Mouse (Mus musculus) G1E (cell line): ENCODE measurements around the gene Kcnc4. TPM values are rescaled to one million over a fixed set of nuclear protein-coding genes. Genes with fewer than 3 reads are reported as not detected.

Experiments used
- ATAC-seq: 2 replicates; pipeline ENCODE4 v1.8.0; 2016; ENCODE audit warnings: mild to moderate bottlenecking; ENCODE audit not compliant: insufficient number of reproducible peaks, poor library complexity, low FRiP score, severe bottlenecking; ENCODE audit errors: extremely low read depth
- DNase-seq: peaks from one replicate; pipeline ENCODE4 v3.0.0; 2012; ENCODE audit warnings: low spot score
- H3K27me3 ChIP-seq: 2 replicates; pipeline ENCODE4 v1.6.1; 2012; ENCODE audit warnings: mild to moderate bottlenecking, low read length, inconsistent platforms; ENCODE audit not compliant: insufficient read depth
- H3K36me3 ChIP-seq: replicated peaks from 2 replicates; pipeline ENCODE3; 2012; ENCODE audit warnings: mild to moderate bottlenecking, inconsistent platforms
- H3K4me1 ChIP-seq: 2 replicates; pipeline ENCODE4 v1.6.1; 2012; ENCODE audit warnings: low read depth, low read length, inconsistent platforms, mixed read lengths; ENCODE audit not compliant: insufficient read depth
- H3K4me3 ChIP-seq: 2 replicates; pipeline ENCODE4 v1.5.1; 2012; ENCODE audit warnings: low read depth, mild to moderate bottlenecking, inconsistent platforms, low read length, moderate library complexity, mixed read lengths
- H3K9me3 ChIP-seq: replicated peaks from 2 replicates; pipeline ENCODE4 v1.6.1; 2012; ENCODE audit warnings: inconsistent platforms
- CTCF ChIP-seq: IDR thresholded peaks from 2 replicates; pipeline ENCODE4 v1.5.1; 2012; ENCODE audit warnings: low read depth, low read length, inconsistent platforms, mixed read lengths
- GATA1 ChIP-seq: IDR thresholded peaks from 2 replicates; pipeline ENCODE4 v1.6.1; 2012; ENCODE audit warnings: borderline replicate concordance, low read length, inconsistent platforms, mixed read lengths
- GATA2 ChIP-seq: IDR thresholded peaks from 2 replicates; pipeline ENCODE4 v1.6.1; 2012; ENCODE audit warnings: low read depth, low read length, inconsistent platforms, borderline replicate concordance
- POLR2AphosphoS5 ChIP-seq: IDR thresholded peaks from 2 replicates; pipeline ENCODE4 v1.6.1; 2012; ENCODE audit warnings: low read depth, low read length, inconsistent platforms; ENCODE audit not compliant: insufficient replicate concordance
- TAL1 ChIP-seq: conservative IDR thresholded peaks from 2 replicates; pipeline ENCODE4 v1.6.1; 2012; ENCODE audit warnings: low read depth, low read length, inconsistent platforms, mixed read lengths
- polyA plus RNA-seq: library from polyadenylated mRNA; stranded (reverse); fragments of >175 nt; gene quantifications from 2 replicates; pipeline ENCODE4 v1.2.3, GENCODE M21; 2012
- total RNA-seq, 2 experiments: library from RNA; stranded (forward) in 1 of 2; stranded (reverse) in 1 of 2; fragments of 200-1000 nt in 1 of 2; fragments of >200 nt in 1 of 2; fragmentation: Nextera tagmentation in 1 of 2; gene quantifications; 2 replicates each; pipeline ENCODE4 v1.2.3; 2014 to 2017

Gene Kcnc4
- total and polyA plus RNA-seq, 3 experiments: 0.11 TPM; not detected in 2

DNA sequence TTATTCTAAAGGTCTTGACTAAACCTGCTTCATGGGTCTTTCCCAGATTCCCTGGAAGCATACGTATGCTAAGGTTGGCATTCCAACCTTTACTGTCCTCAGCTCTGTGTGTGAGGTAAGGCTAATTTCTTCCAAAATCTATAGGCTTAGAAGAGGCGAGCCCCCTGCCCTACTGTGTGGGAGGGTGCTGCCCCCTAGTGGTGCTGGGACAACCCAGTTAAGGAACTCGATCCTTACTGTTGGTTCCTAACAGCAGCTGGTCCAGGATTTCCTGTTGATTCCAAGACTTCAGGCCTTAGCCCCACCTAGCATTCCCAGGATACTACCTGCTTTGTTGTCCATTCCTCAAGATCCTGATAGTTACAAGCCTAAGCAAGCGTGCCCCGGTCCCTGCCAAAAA lies 2.8 kb upstream of the Kcnc4 start:
- DNase-seq: peak; percentile 47
- H3K27me3 ChIP-seq: peaks cover 6% of the 10 kb centered on the region; the same call in 1 of the 2 replicates
- no peak overlapping the region for H3K4me3 ChIP-seq
- H3K36me3 ChIP-seq: no peaks in the 10 kb centered on the region
- peak; percentile 64 for TF ChIP-seq CTCF
- TF ChIP-seq GATA2: no peak
- no peak for ATAC-seq
- no peaks in the 10 kb centered on the region for H3K4me1 ChIP-seq
- H3K9me3 ChIP-seq: peaks cover 18% of the 10 kb centered on the region

DNA sequence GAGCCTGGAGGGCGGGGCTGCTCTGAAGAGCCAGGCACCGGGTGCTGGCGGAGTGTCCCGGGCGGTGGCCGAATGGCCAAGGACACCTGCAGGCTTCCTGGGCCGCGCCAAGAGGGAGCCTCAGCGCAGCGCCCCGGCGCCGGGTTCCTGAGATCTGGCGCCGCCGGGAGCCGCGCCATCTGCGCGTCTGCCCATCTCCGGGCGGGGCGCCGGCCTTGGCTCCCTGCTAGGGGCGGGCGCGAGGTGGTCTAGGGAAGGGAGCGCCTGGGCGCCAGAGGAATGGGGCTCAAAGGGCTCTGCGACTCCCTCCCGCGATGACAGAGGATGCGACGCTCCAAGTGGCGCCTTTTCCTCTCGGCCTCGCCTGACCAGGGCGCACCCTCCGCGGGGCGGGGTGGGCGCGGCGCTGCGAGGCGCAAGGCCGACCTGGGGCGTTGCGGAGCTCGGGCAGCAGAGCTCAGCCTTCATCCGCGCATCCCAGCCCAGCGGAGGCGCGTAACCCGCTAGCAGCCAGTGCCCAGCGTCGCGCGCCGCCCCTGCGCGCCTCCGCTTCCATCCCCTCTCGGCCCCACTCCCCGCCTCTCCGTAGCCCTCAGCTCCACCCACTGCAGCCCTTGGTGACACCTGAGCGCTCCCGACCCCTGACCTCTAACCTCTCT lies 550 bp upstream of the Kcnc4 start:
- DNase-seq: no peak
- peaks cover 18% of the 10 kb centered on the region for H3K9me3 ChIP-seq
- peaks cover 6% of the 10 kb centered on the region; the same call in 1 of the 2 replicates for H3K27me3 ChIP-seq
- TF ChIP-seq GATA2: no peak
- no peak for TF ChIP-seq POLR2AphosphoS5
- no peak for TF ChIP-seq TAL1
- TF ChIP-seq CTCF: no peak
- no peak for TF ChIP-seq GATA1
- ATAC-seq: no peak
- H3K4me3 ChIP-seq: peak overlapping the region; percentile 9; the same call in 1 of the 2 replicates
- H3K4me1 ChIP-seq: no peaks in the 10 kb centered on the region
- no peaks in the 10 kb centered on the region for H3K36me3 ChIP-seq

DNA sequence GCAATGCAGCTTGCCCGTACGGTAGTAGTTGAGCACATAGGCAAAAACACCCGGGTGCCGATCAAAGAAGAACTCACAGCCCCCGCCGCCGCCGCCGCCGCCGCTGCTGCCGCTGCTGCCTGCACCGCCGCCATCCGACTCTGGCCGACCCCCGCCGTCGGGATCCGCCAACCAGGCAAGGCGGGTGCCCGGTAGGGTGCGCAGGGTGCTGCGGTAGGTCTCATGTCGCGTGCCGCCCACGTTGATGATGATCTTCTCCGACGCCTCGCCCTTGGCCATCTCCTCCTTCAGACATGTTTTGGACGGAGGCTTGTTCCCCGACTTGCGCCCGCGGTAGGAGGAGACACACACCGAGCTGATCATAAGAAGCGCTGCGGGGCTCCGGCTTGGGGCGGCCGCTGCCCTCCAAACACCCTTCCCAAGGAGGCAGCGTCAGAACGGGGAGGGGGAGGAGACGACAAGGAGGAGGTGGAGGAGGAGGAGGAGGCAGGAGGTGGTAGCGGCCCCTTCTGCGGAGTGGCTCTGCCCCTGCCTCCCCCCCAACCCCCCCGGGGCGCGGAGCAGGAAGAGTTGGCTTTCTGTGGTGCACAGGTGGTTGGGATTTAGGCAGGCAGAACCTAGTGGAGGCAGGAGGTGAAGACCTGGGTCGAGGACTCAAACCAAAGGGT lies 690 bp downstream of the Kcnc4 start:
- DNase-seq (no peak), ATAC-seq (no peak)
- H3K9me3 ChIP-seq: peaks cover 18% of the 10 kb centered on the region
- no peaks in the 10 kb centered on the region for H3K36me3 ChIP-seq
- TF ChIP-seq GATA2 (no peak), TAL1 (no peak), CTCF (no peak), GATA1 (no peak), POLR2AphosphoS5 (no peak)
- H3K4me3 ChIP-seq: no peak overlapping the region
- H3K27me3 ChIP-seq: peaks cover 6% of the 10 kb centered on the region; the same call in 1 of the 2 replicates
- H3K4me1 ChIP-seq: no peaks in the 10 kb centered on the region

DNA sequence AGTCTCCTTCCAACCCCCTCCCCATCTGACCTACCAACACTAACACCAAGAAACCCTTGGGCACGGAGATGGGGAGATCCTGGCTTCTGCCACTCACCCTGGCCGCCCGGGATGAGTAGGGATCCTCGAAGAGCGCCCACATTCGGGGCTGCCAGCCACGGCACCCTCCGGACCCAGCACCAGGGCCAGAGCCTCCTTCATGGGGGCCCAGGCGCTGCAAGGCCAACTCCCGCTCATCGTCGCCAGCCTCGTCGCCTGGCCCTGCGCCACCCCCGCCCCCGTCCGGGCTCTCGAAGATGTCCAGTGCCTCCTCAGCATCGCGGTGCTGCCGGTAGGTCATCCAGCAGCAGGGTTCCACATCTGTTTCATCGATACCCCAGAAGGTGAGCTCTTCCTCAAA lies 1.2 kb downstream of the Kcnc4 start:
- peaks cover 18% of the 10 kb centered on the region for H3K9me3 ChIP-seq
- H3K36me3 ChIP-seq: no peaks in the 10 kb centered on the region
- DNase-seq (no peak), ATAC-seq (no peak)
- H3K27me3 ChIP-seq: peaks cover 6% of the 10 kb centered on the region; the same call in 1 of the 2 replicates
- no peaks in the 10 kb centered on the region for H3K4me1 ChIP-seq
- no peak overlapping the region for H3K4me3 ChIP-seq
- TF ChIP-seq GATA2: no peak
- no peak for TF ChIP-seq CTCF
- TF ChIP-seq POLR2AphosphoS5: no peak
- no peak for TF ChIP-seq GATA1
- no peak for TF ChIP-seq TAL1

DNA sequence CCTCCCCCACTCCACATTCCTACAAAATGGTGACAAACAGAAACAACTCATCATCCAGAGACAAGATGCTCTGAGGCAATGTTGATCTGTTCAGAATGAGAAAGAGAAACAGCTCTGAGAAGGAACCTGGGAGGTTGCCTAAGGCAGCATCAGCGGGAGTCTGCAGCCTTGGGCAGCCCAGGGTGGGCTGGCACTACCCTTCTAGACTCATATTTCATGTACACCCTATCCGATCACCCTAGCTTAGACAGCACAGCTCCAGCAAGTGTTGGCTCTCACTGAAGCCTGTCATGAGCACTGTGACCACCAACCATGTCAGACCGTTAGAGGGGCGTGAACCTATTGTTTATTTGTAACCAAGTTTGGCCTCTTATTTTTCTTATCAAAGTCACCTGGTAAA lies 5.1 kb downstream of the Kcnc4 start:
- DNase-seq (no peak), ATAC-seq (no peak)
- Histone ChIP-seq H3K27me3 (no peaks in the 10 kb centered on the region), H3K4me3 (no peak overlapping the region), H3K36me3 (no peaks in the 10 kb centered on the region), H3K9me3 (peaks cover 8% of the 10 kb centered on the region), H3K4me1 (no peaks in the 10 kb centered on the region)
- TF ChIP-seq GATA2: no peak
- TF ChIP-seq CTCF: no peak
- no peak for TF ChIP-seq TAL1
- no peak for TF ChIP-seq POLR2AphosphoS5
- TF ChIP-seq GATA1: no peak

DNA sequence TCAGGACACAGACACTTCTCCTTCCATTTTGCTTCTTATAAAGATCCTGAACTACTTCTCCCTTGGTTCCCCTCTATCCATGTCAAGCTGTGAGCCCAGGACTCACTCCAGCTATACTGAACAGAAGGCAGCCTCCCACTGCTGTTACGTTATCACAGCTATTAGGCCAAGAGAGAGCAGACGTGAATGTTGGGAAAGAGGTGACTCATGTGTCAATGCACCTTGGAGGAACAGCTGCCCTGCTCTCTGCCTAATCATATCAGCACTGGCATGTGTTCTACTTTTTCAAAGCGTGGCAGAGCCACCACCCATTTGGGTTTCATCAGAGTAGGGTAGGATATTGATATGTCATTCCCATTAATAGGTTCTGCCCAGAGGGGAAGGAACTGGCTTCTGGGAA lies 12.5 kb downstream of the Kcnc4 start:
- Histone ChIP-seq H3K9me3 (no peaks in the 10 kb centered on the region), H3K4me3 (no peak overlapping the region), H3K36me3 (no peaks in the 10 kb centered on the region), H3K27me3 (no peaks in the 10 kb centered on the region; the same call in 1 of the 2 replicates), H3K4me1 (no peaks in the 10 kb centered on the region)
- TF ChIP-seq GATA2 (no peak), CTCF (no peak), POLR2AphosphoS5 (no peak), GATA1 (no peak), TAL1 (no peak)
- ATAC-seq (no peak), DNase-seq (no peak)

DNA sequence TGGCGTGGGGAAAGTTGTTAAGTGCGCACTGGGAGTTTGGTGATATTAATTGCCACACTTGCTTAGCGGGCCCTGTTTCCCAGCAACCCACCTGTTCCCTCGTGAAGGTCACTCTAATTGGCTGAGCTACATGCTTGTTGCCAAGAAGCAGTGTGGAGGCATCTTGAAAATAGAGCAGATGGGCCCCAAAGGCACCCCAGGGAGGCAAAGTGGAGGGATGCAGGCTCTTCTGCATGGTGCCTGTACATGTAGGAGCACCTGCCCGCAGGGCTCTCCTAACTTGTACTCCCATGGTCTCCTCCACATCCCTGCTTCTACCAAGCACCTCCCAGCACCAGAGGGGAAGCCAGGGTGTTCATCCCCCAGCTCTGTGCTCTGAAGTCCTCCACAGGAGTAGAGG lies 15.5 kb downstream of the Kcnc4 start:
- no peak for ATAC-seq
- Histone ChIP-seq H3K4me1 (no peaks in the 10 kb centered on the region), H3K36me3 (no peaks in the 10 kb centered on the region), H3K4me3 (no peak overlapping the region), H3K27me3 (peaks cover 6% of the 10 kb centered on the region), H3K9me3 (no peaks in the 10 kb centered on the region)
- no peak for DNase-seq
- TF ChIP-seq GATA2 (no peak), GATA1 (no peak), POLR2AphosphoS5 (no peak), CTCF (no peak), TAL1 (no peak)
